Mouse (Mus musculus) B cell, adult 2 months (primary cell): ENCODE data around the gene Phf14.
"Not testable (repeated sequence)": the region's sequence is repeated elsewhere in the genome, so short reads cannot be mapped to it uniquely, and the experiment has no call there.

ENCODE experiments used
- DNase-seq, 2 experiments: peaks; one replicate each; pipeline ENCODE4 v3.0.0; 2022

Gene Phf14

GRCm38 (mm10) chr6:11907269-11908032, at the start of gene Phf14, which contains the start of gene Ndufa4:
Gene Phf14 (plus strand): TSS chr6:11907809.
Gene Ndufa4 (minus strand): TSS chr6:11907497.
- peak; percentile 91 to 92 for DNase-seq

GRCm38 (mm10) chr6:11875364-11875763, 32.2 kb upstream of the Phf14 start:
- not testable (repeated sequence) for DNase-seq

GRCm38 (mm10) chr6:11900809-11901310, 6.7 kb upstream of the Phf14 start:
- no peak for DNase-seq

GRCm38 (mm10) chr6:11906890-11907268, 730 bp upstream of the Phf14 start:
- DNase-seq, result no peak

GRCm38 (mm10) chr6:11908170-11908569, 561 bp downstream of the Phf14 start:
- DNase-seq, result peak in 1 of 2 experiments; percentile 5

- peak; percentile 89 to 90 for DNase-seq
Observed at GRCm38 (mm10) chr6:11925496-11926041, 18.0 kb downstream of the Phf14 start.

GRCm38 (mm10) chr6:11926082-11926595, 18.5 kb downstream of the Phf14 start:
- peak in 1 of 2 experiments; percentile 59 for DNase-seq

- DNase-seq, result no peak
Observed at GRCm38 (mm10) chr6:11927485-11927884, 19.9 kb downstream of the Phf14 start.

- DNase-seq, result no peak
Observed at GRCm38 (mm10) chr6:11933403-11933802, 25.8 kb downstream of the Phf14 start.

- no peak for DNase-seq
Observed at GRCm38 (mm10) chr6:11940895-11941294, 33.3 kb downstream of the Phf14 start.

GRCm38 (mm10) chr6:11942089-11942488, 34.5 kb downstream of the Phf14 start:
- no peak for DNase-seq

GRCm38 (mm10) chr6:11948100-11948499, 40.5 kb downstream of the Phf14 start:
- no peak for DNase-seq

- DNase-seq, result no peak
Observed at GRCm38 (mm10) chr6:11960172-11960571, 52.6 kb downstream of the Phf14 start.

- no peak for DNase-seq
Observed at GRCm38 (mm10) chr6:11993782-11994181, 86.2 kb downstream of the Phf14 start.

- DNase-seq, result no peak
Observed at GRCm38 (mm10) chr6:11998576-11998975, 91.0 kb downstream of the Phf14 start.

- no peak for DNase-seq
Observed at GRCm38 (mm10) chr6:11999506-11999905, 91.9 kb downstream of the Phf14 start.

- no peak for DNase-seq
Observed at GRCm38 (mm10) chr6:12005455-12005854, 97.8 kb downstream of the Phf14 start.

- DNase-seq, result no peak
Observed at GRCm38 (mm10) chr6:12006001-12006400, 98.4 kb downstream of the Phf14 start.

- DNase-seq, result no peak
Observed at GRCm38 (mm10) chr6:12012103-12012502, 104.5 kb downstream of the Phf14 start.

GRCm38 (mm10) chr6:12014035-12014434, 106.4 kb downstream of the Phf14 start:
- no peak for DNase-seq

- DNase-seq, result no peak
Observed at GRCm38 (mm10) chr6:12014733-12015132, 107.1 kb downstream of the Phf14 start.

GRCm38 (mm10) chr6:12019736-12020135, 112.1 kb downstream of the Phf14 start:
- no peak for DNase-seq

GRCm38 (mm10) chr6:12020156-12020555, 112.5 kb downstream of the Phf14 start:
- DNase-seq, result no peak

GRCm38 (mm10) chr6:12020738-12021137, 113.1 kb downstream of the Phf14 start:
- no peak for DNase-seq
